In the genomic region with DNA sequence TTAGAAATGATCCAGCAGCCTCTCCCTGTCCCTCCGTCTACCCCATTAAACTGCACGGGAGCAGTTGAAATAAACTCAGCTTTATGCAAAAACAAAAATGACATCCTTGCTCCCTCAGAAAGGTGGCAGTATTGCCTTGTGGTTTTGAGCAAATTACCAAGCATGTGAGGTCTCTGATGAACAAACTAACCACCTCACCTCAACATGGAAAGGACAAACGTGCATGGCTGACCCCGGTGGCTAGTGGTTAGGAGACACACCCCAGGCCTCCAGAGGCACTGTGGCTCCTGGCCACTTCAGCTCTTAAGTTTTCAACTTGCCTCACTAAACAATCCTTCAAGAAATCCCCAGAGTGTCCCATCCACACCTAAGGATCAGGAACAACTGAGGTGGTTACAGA, we compare ENCODE assay signal across 9 mouse cellular contexts. TPM values are rescaled to one million over a fixed set of nuclear protein-coding genes. Genes with fewer than 3 reads are reported as not detected.
DNase-seq lines count a peak whose midpoint lies in the region; ATAC-seq and TF ChIP-seq lines count a peak whose summit lies in the region.
"Had no signal": no experiment of that assay in that cellular context is flagged by ENCODE, and none has a peak within 500 bp of the region (broad histone marks: within the 10 kb centered on the region; RNA-seq: fewer than 3 reads in every experiment).

No protein-coding gene starts in this region.

- H3K9ac ChIP-seq in heart, postnatal 0 days (replicated peaks; ENCODE audit: low read depth, low read length) = peak overlapping the region; percentile 87
- no peak overlapping the region for H3K9ac ChIP-seq in forebrain, embryonic 13.5 days
- H3K9ac ChIP-seq: neural tube, embryonic 12.5 days had no signal

- no peak for TF ChIP-seq EP300 in heart, postnatal 0 days (IDR thresholded peaks at IDR 0.05; ENCODE audit: low read depth)

- H3K9me3 ChIP-seq in heart, postnatal 0 days (replicated peaks; ENCODE audit: control insufficient read depth, low read length) = no peaks in the 10 kb centered on the region
- no peaks in the 10 kb centered on the region for H3K9me3 ChIP-seq in forebrain, embryonic 13.5 days (replicated peaks)
- no peaks in the 10 kb centered on the region for H3K9me3 ChIP-seq in midbrain, embryonic 10.5 days (replicated peaks)
- H3K9me3 ChIP-seq: neural tube, embryonic 12.5 days had no signal

- no peak for ATAC-seq in heart, postnatal 0 days (ENCODE audit: insufficient read depth, low read depth)
- no peak for ATAC-seq in forebrain, embryonic 13.5 days

- H3K4me1 ChIP-seq in heart, postnatal 0 days (ENCODE audit: control insufficient read depth, insufficient read depth) = peaks cover 16% of the 10 kb centered on the region
- peaks cover 12% of the 10 kb centered on the region for H3K4me1 ChIP-seq in forebrain, embryonic 13.5 days
- H3K4me1 ChIP-seq in midbrain, embryonic 10.5 days = peaks cover 25% of the 10 kb centered on the region

- H3K36me3 ChIP-seq in heart, postnatal 0 days (replicated peaks; ENCODE audit: control insufficient read depth, insufficient read depth, low read length) = no peaks in the 10 kb centered on the region
- no peaks in the 10 kb centered on the region for H3K36me3 ChIP-seq in forebrain, embryonic 13.5 days (ENCODE audit: poor library complexity, severe bottlenecking)
- H3K36me3 ChIP-seq in midbrain, embryonic 10.5 days = no peaks in the 10 kb centered on the region
- H3K36me3 ChIP-seq: neural tube, embryonic 12.5 days had no signal

- H3K27me3 ChIP-seq in heart, postnatal 0 days (ENCODE audit: control insufficient read depth, insufficient read depth, low read length) = no peaks in the 10 kb centered on the region
- peaks cover 29% of the 10 kb centered on the region for H3K27me3 ChIP-seq in forebrain, embryonic 13.5 days
- peaks cover 37% of the 10 kb centered on the region for H3K27me3 ChIP-seq in midbrain, embryonic 10.5 days (ENCODE audit: low read depth, poor library complexity, severe bottlenecking)

- peak overlapping the region; percentile 74 for H3K4me3 ChIP-seq in heart, postnatal 0 days (ENCODE audit: low read depth, low read length)
- no peak overlapping the region for H3K4me3 ChIP-seq in forebrain, embryonic 13.5 days
- no peak overlapping the region for H3K4me3 ChIP-seq in midbrain, embryonic 10.5 days
- H3K4me3 ChIP-seq: neural tube, embryonic 12.5 days had no signal

- WGBS in heart, postnatal 0 days = 17% methylated on average over 4 of the region's 4 CpGs
- 63% methylated on average over 4 of the region's 4 CpGs for WGBS in forebrain, embryonic 13.5 days
- 61% methylated on average over 4 of the region's 4 CpGs for WGBS in midbrain, embryonic 10.5 days

- DNase-seq in adrenal gland, adult (ENCODE audit: inconsistent age in 2 of 2, low spot score in 1 of 2) = peak; percentile 12 to 69
- DNase-seq in adrenal gland, postnatal 25 days = no peak
- DNase-seq in left cerebral cortex, postnatal 14 days (ENCODE audit: low spot score in 2 of 2) = peak; percentile 51 to 56
- no peak for DNase-seq in left cerebral cortex, postnatal 36 days (ENCODE audit: low spot score in 2 of 2)
- DNase-seq in heart, postnatal 0 days (ENCODE audit: low spot score) = peak; percentile 77
- DNase-seq in retina, postnatal 1 day = peak; percentile 44
- DNase-seq in midbrain, embryonic 10.5 days (ENCODE audit: low spot score) = no peak

- peak overlapping the region; percentile 91 for H3K27ac ChIP-seq in heart, postnatal 0 days (ENCODE audit: low read depth)
- H3K27ac ChIP-seq in forebrain, embryonic 13.5 days = no peak overlapping the region
- H3K27ac ChIP-seq in midbrain, embryonic 10.5 days (replicated peaks) = no peak overlapping the region
- H3K27ac ChIP-seq: neural tube, embryonic 12.5 days had no signal

- peak; percentile 63 for TF ChIP-seq CTCF in heart, postnatal 0 days (IDR thresholded peaks at IDR 0.05; ENCODE audit: low read depth)

- intact Hi-C loops in left cerebral cortex, postnatal 14 days (cut with DNase I) = loop anchor here (2.0 kb wide), 1 partner anchor 410 kb away; no protein-coding TSS in a partner anchor
- intact Hi-C loops in left cerebral cortex, postnatal 36 days (cut with DNase I) = loop anchor here (2.0 to 5.0 kb wide), 2 partner anchors 362 to 409 kb away; no protein-coding TSS in a partner anchor

- peak overlapping the region; percentile 70 for H3K4me2 ChIP-seq in heart, postnatal 0 days (ENCODE audit: low read depth, low read length)
- no peak overlapping the region for H3K4me2 ChIP-seq in forebrain, embryonic 13.5 days
- H3K4me2 ChIP-seq: neural tube, embryonic 12.5 days had no signal

RNA-seq across cellular contexts. Expression of gene Myocd, which starts 1.5 kb away (rescaled TPM):
- total RNA-seq in adrenal gland, postnatal 25 days (2021) = 0.15 and 0.29 TPM in 2 replicates
- total RNA-seq in left cerebral cortex, postnatal 14 days (2021) = under 1 TPM; 0.51 to 0.61 TPM
- total RNA-seq in left cerebral cortex, postnatal 36 days (2021) = under 1 TPM; 0.47 to 0.75 TPM
- 92.4 and 129 TPM in 2 replicates for total RNA-seq in heart, postnatal 0 days (2014; rRNA removed; ENCODE audit: low replicate concordance)
- polyA plus RNA-seq in heart, postnatal 0 days (2015; fragmentation: Nextera tagmentation; extraction: Ambion mirVana) = 55.9 and 56.4 TPM in 2 replicates
- 0.04 and 0.09 TPM in 2 replicates for polyA plus RNA-seq in forebrain, embryonic 13.5 days (2015; fragmentation: Nextera tagmentation; extraction: Ambion mirVana)
- polyA plus RNA-seq in midbrain, embryonic 10.5 days (2016; fragmentation: Nextera tagmentation; extraction: Ambion mirVana) = 1.6 and 1.8 TPM in 2 replicates

Comparison
In these comparisons a context has a peak if more than half of its experiments do, and no peak if none do; other contexts are left out.
1. DNase-seq: peak in adrenal gland, adult (2 of 2), left cerebral cortex, postnatal 14 days (2 of 2), heart, postnatal 0 days (single experiment) and retina, postnatal 1 day (single experiment); none in adrenal gland, postnatal 25 days (single experiment), left cerebral cortex, postnatal 36 days (0 of 2) and midbrain, embryonic 10.5 days (single experiment).
2. RNA of gene Myocd, which starts 1.5 kb away (total RNA-seq): 92.4 to 129 TPM in heart, postnatal 0 days; 0.47 to 0.75 TPM in left cerebral cortex, postnatal 36 days, 0.51 to 0.61 TPM in left cerebral cortex, postnatal 14 days and 0.15 to 0.29 TPM in adrenal gland, postnatal 25 days; every median in the first group is over 10 times any median in the second.